Mouse (Mus musculus) lung, adult 2 months (tissue): Measurements from ENCODE around the gene Slc25a38.

Source experiments
- CTCF ChIP-seq: fragments of 200-500 bp; IDR thresholded peaks from 2 replicates; pipeline ENCODE4 v1.5.1; 2011; ENCODE audit warnings: mild to moderate bottlenecking, low read length, control low read depth; ENCODE audit not compliant: insufficient read depth
- POLR2A ChIP-seq: fragments of 200-500 bp; IDR thresholded peaks from 2 replicates; pipeline ENCODE4 v1.6.1; 2011; ENCODE audit warnings: low read depth, mild to moderate bottlenecking, control low read depth, low read length, borderline replicate concordance; ENCODE audit errors: extremely low read depth

GRCm38 (mm10) chr9:120091696-120092238 is 18.4 kb upstream of the Slc25a38 start, which contains the start of gene Ccr8:
- TF ChIP-seq CTCF (no peak), POLR2A (no peak)
